Mouse (Mus musculus) thymus, adult 2 months (tissue): ENCODE results near the gene Havcr2.

Experiments used
- CTCF ChIP-seq: fragments of 200-500 bp; IDR thresholded peaks from 2 replicates; pipeline ENCODE4 v1.5.1; 2012; ENCODE audit warnings: mild to moderate bottlenecking, control low read depth, low read length, moderate library complexity, borderline replicate concordance; ENCODE audit not compliant: control insufficient read depth, poor library complexity, insufficient read depth; ENCODE audit errors: extremely low read depth
- POLR2A ChIP-seq: fragments of 200-500 bp; IDR thresholded peaks from 2 replicates; pipeline ENCODE4 v1.6.1; 2012; ENCODE audit warnings: mild to moderate bottlenecking, low read length, control low read depth, moderate library complexity; ENCODE audit not compliant: control insufficient read depth, poor library complexity, insufficient read depth; ENCODE audit errors: extremely low read depth

DNA sequence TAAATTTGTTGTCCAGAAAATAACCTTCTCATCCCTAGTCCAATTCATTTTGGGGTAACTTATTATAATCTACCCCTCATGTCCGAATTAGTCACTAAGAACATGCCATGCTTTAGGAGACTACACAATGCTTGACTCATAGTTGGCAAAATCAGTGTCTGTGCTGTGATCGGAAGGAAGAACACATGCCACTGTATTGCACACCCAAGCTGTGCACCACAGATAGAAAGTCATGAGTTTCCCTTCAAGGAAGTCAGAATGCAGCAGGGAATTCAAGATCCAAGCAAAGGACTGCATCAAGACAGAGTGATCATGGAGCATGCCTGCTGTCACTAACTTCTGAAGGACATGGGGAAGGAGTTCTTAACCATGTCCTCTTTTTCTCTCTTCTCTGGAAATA, 33.9 kb downstream of the Havcr2 start:
- TF ChIP-seq POLR2A, result no peak
- no peak for TF ChIP-seq CTCF
